Mouse (Mus musculus) testis, adult 10 weeks (tissue): ENCODE results near the gene Entpd7. TPM values are rescaled to one million over a fixed set of nuclear protein-coding genes. Genes with fewer than 3 reads are reported as not detected.

ENCODE experiments used
- polyA plus RNA-seq: library from polyadenylated mRNA; stranded (reverse); fragments of 350-450 nt; fragmentation: Illumina TruSeq; extraction: RNeasy Lipid Tissue Mini Kit (QIAGEN cat#74804); gene quantifications from one replicate; pipeline ENCODE4 v1.2.3, GENCODE M21; 2014; ENCODE audit warnings: low read depth, low replicate concordance

Entpd7 gene
- polyA plus RNA-seq: 0.55 TPM

GRCm38 (mm10) chr19:43689419-43690246 lies at the start of gene Entpd7:
Gene Entpd7 (plus strand): TSS chr19:43689672.

GRCm38 (mm10) chr19:43674730-43675524 lies 14.5 kb upstream of the Entpd7 start, which contains the start of gene Slc25a28:
Gene Slc25a28 (minus strand): TSS chr19:43674881.

GRCm38 (mm10) chr19:43752489-43753225 lies 63.2 kb downstream of the Entpd7 start, which contains the start of the genes Cutc and Cox15:
Gene Cutc (plus strand): TSS chr19:43752996.
Gene Cox15 (minus strand): TSS chr19:43753000.

GRCm38 (mm10) chr19:43781980-43782379 lies 92.5 kb downstream of the Entpd7 start, which contains the start of gene Abcc2:
Gene Abcc2 (plus strand): TSS chr19:43782192.

Other genes with a start within 250 kb of the Entpd7 start
- 4.8 TPM for gene Cnnm1, start 249.2 kb upstream of the Entpd7 start, polyA plus RNA-seq
- 2.8 TPM for gene Got1, start 165.1 kb upstream of the Entpd7 start, polyA plus RNA-seq
- gene Nkx2-3, start 77.3 kb upstream of the Entpd7 start, polyA plus RNA-seq: not detected
- 5.7 TPM for gene Slc25a28, start 14.8 kb upstream of the Entpd7 start, polyA plus RNA-seq
- gene Cutc, start 63.3 kb downstream of the Entpd7 start, polyA plus RNA-seq: 72.9 TPM
- gene Cox15, start 63.3 kb downstream of the Entpd7 start, polyA plus RNA-seq: 3.9 TPM
- 0.34 TPM for gene Abcc2, start 92.5 kb downstream of the Entpd7 start, polyA plus RNA-seq